Mouse (Mus musculus): ENCODE data around the gene Synpo2l.

- TF ChIP-seq HCFC1 (IDR thresholded peaks at IDR 0.05; ENCODE audit: borderline replicate concordance, insufficient read depth, low read length) (no peak), ZC3H11A (IDR thresholded peaks at IDR 0.05; ENCODE audit: borderline replicate concordance, low read depth, low read length) (no peak), CHD2 (IDR thresholded peaks at IDR 0.05; ENCODE audit: low read depth, low read length) (no peak), MAFK (IDR thresholded peaks at IDR 0.05; ENCODE audit: insufficient read depth, low read depth, low read length) (no peak), ZNF384 (IDR thresholded peaks at IDR 0.05; ENCODE audit: low read depth, low read length) (no peak)
Observed at GRCm38 (mm10) chr14:20635546-20635945, 32.6 kb downstream of the Synpo2l start.
